Mouse (Mus musculus) neural tube, embryonic 13.5 days (tissue): ENCODE data around the gene Pkn1. TPM values are rescaled to one million over a fixed set of nuclear protein-coding genes. Genes with fewer than 3 reads are reported as not detected.
A peak's percentile ranks its signal among the peaks of the same experiment; 100 is the strongest.

Experiments
- ATAC-seq: fragments of 200-750 bp; cut with Nextera tagmentation; 2 replicates; pipeline ENCODE4 v1.8.0; 2017; ENCODE audit warnings: low read depth, mild to moderate bottlenecking, moderate TSS enrichment, moderate library complexity
- H3K27ac ChIP-seq: fragments of 300-500 bp; sonication (generic); replicated peaks from 2 replicates; pipeline ENCODE4 v1.5.1; 2015; ENCODE audit warnings: moderate library complexity, mild to moderate bottlenecking, inconsistent platforms
- H3K27me3 ChIP-seq: fragments of 300-500 bp; sonication (generic); 2 replicates; pipeline ENCODE4 v1.6.1; 2015; ENCODE audit warnings: mild to moderate bottlenecking, inconsistent platforms
- H3K36me3 ChIP-seq: fragments of 300-500 bp; sonication (generic); 2 replicates; pipeline ENCODE4 v1.6.1; 2015; ENCODE audit warnings: mild to moderate bottlenecking, inconsistent platforms
- H3K4me1 ChIP-seq: fragments of 300-500 bp; sonication (generic); replicated peaks from 2 replicates; pipeline ENCODE4 v1.6.1; 2015; ENCODE audit warnings: inconsistent platforms
- H3K4me2 ChIP-seq: fragments of 300-500 bp; sonication (generic); 2 replicates; pipeline ENCODE4 v1.6.1; 2015; ENCODE audit warnings: inconsistent platforms, mild to moderate bottlenecking, moderate library complexity
- H3K4me3 ChIP-seq: fragments of 300-500 bp; sonication (generic); 2 replicates; pipeline ENCODE4 v1.5.1; 2015; ENCODE audit warnings: mild to moderate bottlenecking, inconsistent platforms
- H3K9ac ChIP-seq: fragments of 300-500 bp; sonication (generic); 2 replicates; pipeline ENCODE4 v1.6.1; 2015; ENCODE audit warnings: moderate library complexity, mild to moderate bottlenecking, inconsistent platforms
- H3K9me3 ChIP-seq: fragments of 300-500 bp; sonication (generic); 2 replicates; pipeline ENCODE4 v1.6.1; 2016; ENCODE audit warnings: inconsistent platforms
- WGBS: fragments of 180-500 bp; shearing (Covaris S2); methylation state at CpG from one replicate; pipeline ENCODE4 v1.1.7; 2015; 5-methylcytosine and 5-hydroxymethylcytosine counted together
- polyA plus RNA-seq: library from polyadenylated mRNA; unstranded; fragments of >200 nt; fragmentation: Nextera tagmentation; extraction: Ambion mirVana; gene quantifications from 2 replicates; pipeline ENCODE4 v1.2.1, GENCODE M21; 2015

Gene Pkn1
- polyA plus RNA-seq, 1 experiment from 2014 or later = 21.3 TPM

GRCm38 (mm10) chr8:83697374-83698220, 1.4 kb downstream of the Pkn1 start:
- H3K9me3 ChIP-seq = no peaks in the 10 kb centered on the region
- H3K9ac ChIP-seq = peak overlapping the region; percentile 95
- H3K4me1 ChIP-seq = peaks cover 35% of the 10 kb centered on the region
- H3K4me2 ChIP-seq = peak overlapping the region; percentile 96
- H3K27me3 ChIP-seq = no peaks in the 10 kb centered on the region
- no peak for ATAC-seq
- peaks cover 2% of the 10 kb centered on the region for H3K36me3 ChIP-seq
- peak overlapping the region; percentile 71; the same call in 1 of the 2 replicates for H3K27ac ChIP-seq
- 66% methylated on average over 19 of the region's 19 CpGs for WGBS
- H3K4me3 ChIP-seq = peak overlapping the region; percentile 92

DNA sequence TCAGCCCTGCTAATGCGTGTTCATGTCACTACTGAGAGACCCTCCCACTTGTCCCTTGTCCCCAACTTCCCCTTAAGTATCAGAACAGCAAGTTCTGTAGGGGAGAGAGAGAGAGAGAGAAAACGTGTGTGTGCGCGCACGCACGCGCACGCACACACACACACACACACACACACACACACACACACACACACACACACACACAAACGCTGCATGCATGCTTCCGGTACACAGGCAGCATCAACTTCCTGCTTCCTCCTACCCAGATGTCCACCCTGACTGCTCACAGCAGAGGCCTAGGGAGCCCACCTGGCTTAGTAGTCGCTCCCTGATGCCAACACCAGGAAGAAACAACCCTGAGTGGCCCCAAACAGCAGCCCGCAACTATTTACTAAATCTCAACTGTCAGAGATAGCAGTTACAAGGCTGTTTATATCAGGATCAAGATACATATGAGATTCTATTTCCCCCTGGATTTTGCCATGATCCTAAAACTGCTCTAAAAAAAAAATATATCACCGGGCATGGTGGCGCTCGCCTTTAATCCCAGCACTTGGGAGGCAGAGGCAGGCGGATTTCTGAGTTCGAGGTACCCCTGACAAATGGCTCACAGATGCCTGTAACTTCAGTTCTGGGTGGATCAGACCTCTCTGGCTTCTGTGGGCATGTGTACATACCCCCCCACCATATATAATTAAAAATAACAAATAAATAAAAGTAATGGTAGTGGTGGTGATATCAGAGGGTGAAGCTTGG, 3.5 kb downstream of the Pkn1 start:
- H3K27me3 ChIP-seq = no peaks in the 10 kb centered on the region
- H3K4me3 ChIP-seq = no peak overlapping the region
- no peaks in the 10 kb centered on the region for H3K9me3 ChIP-seq
- no peak overlapping the region for H3K27ac ChIP-seq
- WGBS = 93% methylated on average over 16 of the region's 17 CpGs
- no peak overlapping the region for H3K4me2 ChIP-seq
- no peak for ATAC-seq
- no peak overlapping the region for H3K9ac ChIP-seq
- H3K4me1 ChIP-seq = peaks cover 35% of the 10 kb centered on the region
- peaks cover 22% of the 10 kb centered on the region for H3K36me3 ChIP-seq

DNA sequence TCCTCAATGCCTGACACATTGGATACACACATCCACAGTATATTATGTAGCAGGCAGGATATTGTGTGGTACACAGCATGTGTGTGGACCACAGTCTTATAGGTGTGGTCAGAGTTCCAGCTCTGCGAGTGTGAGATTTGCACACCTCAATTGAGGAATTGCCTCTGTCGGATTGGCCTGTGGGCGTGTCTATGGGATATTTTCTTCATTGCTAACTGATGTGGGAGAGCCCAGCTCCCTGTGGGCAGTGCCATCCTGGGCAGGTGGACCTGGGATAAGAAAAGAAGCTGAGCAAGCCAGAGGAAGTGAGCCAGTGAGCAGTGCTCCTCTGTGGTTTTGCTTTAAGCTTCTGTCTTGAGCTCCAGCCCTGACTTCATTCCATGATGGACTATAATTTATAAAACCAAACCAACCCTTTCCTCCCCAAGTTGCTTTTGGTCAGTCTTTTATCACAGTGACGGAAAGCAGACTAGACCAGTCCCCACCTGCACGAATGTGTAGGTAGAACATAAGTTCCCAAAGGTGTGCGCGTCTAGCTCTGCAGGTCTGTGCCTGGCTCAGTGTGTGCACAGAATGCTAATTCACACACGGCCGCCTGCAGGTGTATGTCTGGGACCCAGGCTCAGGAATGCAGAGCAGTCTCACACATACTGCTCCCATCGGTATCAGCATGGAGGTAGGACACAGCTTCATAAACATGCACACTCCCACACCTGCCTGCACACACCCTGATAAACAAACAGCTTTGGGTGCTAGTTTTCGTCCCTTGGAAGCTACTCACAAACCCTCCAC, 4.4 kb downstream of the Pkn1 start:
- 88% methylated on average over 11 of the region's 11 CpGs for WGBS
- Histone ChIP-seq H3K36me3 (peaks cover 31% of the 10 kb centered on the region), H3K9me3 (no peaks in the 10 kb centered on the region), H3K27ac (no peak overlapping the region), H3K4me3 (no peak overlapping the region), H3K4me2 (no peak overlapping the region), H3K27me3 (no peaks in the 10 kb centered on the region), H3K4me1 (peaks cover 27% of the 10 kb centered on the region), H3K9ac (no peak overlapping the region)
- ATAC-seq = no peak

DNA sequence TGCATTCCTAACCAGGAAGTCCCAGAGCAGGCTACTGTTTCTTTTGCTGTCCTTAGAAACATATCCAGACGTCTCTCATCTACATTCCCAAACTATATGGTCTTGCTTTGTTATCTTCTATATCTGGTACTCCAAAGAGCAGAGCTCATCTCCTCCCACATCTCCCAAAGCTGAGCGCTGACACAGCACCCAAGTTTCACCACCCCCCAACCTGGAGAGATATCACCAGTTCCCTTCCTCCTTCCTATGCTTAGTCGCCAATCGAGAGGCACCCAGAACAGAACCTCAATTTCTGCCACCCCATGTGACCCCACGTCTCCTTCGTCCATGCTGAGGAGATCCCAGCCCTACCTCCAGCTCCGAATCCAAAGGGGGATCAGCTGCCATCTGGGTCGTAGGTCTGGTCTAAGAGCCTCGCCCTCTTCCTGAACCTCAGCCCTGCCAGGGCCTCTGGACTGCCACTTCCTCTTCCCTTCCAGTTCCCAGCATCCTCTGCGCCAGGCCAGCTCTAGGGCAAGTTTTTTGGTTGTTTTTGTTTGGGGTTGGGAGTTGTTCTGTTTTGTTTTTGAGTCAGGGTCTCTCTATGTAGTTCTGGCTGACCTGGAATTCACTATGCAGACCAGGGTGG, 5.3 kb downstream of the Pkn1 start:
- no peaks in the 10 kb centered on the region for H3K27me3 ChIP-seq
- 84% methylated on average over 10 of the region's 10 CpGs for WGBS
- H3K4me3 ChIP-seq = no peak overlapping the region
- ATAC-seq = no peak
- no peak overlapping the region for H3K27ac ChIP-seq
- no peaks in the 10 kb centered on the region for H3K9me3 ChIP-seq
- H3K36me3 ChIP-seq = peaks cover 33% of the 10 kb centered on the region
- no peak overlapping the region for H3K4me2 ChIP-seq
- peaks cover 23% of the 10 kb centered on the region for H3K4me1 ChIP-seq
- no peak overlapping the region for H3K9ac ChIP-seq

GRCm38 (mm10) chr8:83689264-83689663, 9.7 kb downstream of the Pkn1 start:
- ATAC-seq = no peak

GRCm38 (mm10) chr8:83684517-83684916, 14.5 kb downstream of the Pkn1 start:
- Histone ChIP-seq H3K27me3 (no peaks in the 10 kb centered on the region), H3K4me3 (no peak overlapping the region), H3K9me3 (no peaks in the 10 kb centered on the region), H3K4me2 (no peak overlapping the region), H3K4me1 (no peaks in the 10 kb centered on the region), H3K36me3 (peaks cover 85% of the 10 kb centered on the region), H3K9ac (no peak overlapping the region), H3K27ac (no peak overlapping the region)
- no peak for ATAC-seq
- 94% methylated on average over 9 of the region's 9 CpGs for WGBS

More at GRCm38 (mm10) chr8:83689264-83689663, 9.7 kb downstream of the Pkn1 start:
- H3K27me3 ChIP-seq = no peaks in the 10 kb centered on the region
- no peaks in the 10 kb centered on the region for H3K4me1 ChIP-seq
- H3K36me3 ChIP-seq = peaks cover 70% of the 10 kb centered on the region
- H3K9me3 ChIP-seq = no peaks in the 10 kb centered on the region
- no peak overlapping the region for H3K27ac ChIP-seq
- no peak overlapping the region for H3K4me3 ChIP-seq
- WGBS = 91% methylated on average over 6 of the region's 6 CpGs
- H3K9ac ChIP-seq = no peak overlapping the region
- H3K4me2 ChIP-seq = no peak overlapping the region

GRCm38 (mm10) chr8:83681099-83681498, 17.9 kb downstream of the Pkn1 start:
- H3K27ac ChIP-seq = peak overlapping the region; percentile 46; the same call in 1 of the 2 replicates
- no peaks in the 10 kb centered on the region for H3K9me3 ChIP-seq
- H3K27me3 ChIP-seq = no peaks in the 10 kb centered on the region
- no peaks in the 10 kb centered on the region for H3K4me1 ChIP-seq
- H3K4me2 ChIP-seq = no peak overlapping the region
- no peak overlapping the region for H3K4me3 ChIP-seq
- no peak for ATAC-seq
- WGBS = 35% methylated on average over 6 of the region's 6 CpGs
- H3K36me3 ChIP-seq = peaks cover 95% of the 10 kb centered on the region
- no peak overlapping the region for H3K9ac ChIP-seq

GRCm38 (mm10) chr8:83680603-83681002, 18.4 kb downstream of the Pkn1 start:
- Histone ChIP-seq H3K4me2 (no peak overlapping the region), H3K9me3 (no peaks in the 10 kb centered on the region), H3K36me3 (peaks cover 93% of the 10 kb centered on the region), H3K4me3 (no peak overlapping the region), H3K9ac (no peak overlapping the region), H3K4me1 (no peaks in the 10 kb centered on the region), H3K27me3 (no peaks in the 10 kb centered on the region), H3K27ac (peak overlapping the region; percentile 46; the same call in 1 of the 2 replicates)
- 93% methylated on average over 5 of the region's 5 CpGs for WGBS
- no peak for ATAC-seq

- Histone ChIP-seq H3K4me3 (no peak overlapping the region), H3K36me3 (peaks cover 91% of the 10 kb centered on the region), H3K9me3 (no peaks in the 10 kb centered on the region), H3K27me3 (no peaks in the 10 kb centered on the region), H3K9ac (no peak overlapping the region), H3K27ac (no peak overlapping the region), H3K4me2 (no peak overlapping the region), H3K4me1 (no peaks in the 10 kb centered on the region)
- ATAC-seq = no peak
- 94% methylated on average over 12 of the region's 12 CpGs for WGBS
Measured at GRCm38 (mm10) chr8:83679866-83680265, 19.1 kb downstream of the Pkn1 start.

GRCm38 (mm10) chr8:83674497-83674896, 24.5 kb downstream of the Pkn1 start:
- Histone ChIP-seq H3K9ac (no peak overlapping the region), H3K36me3 (peaks cover 86% of the 10 kb centered on the region), H3K27ac (no peak overlapping the region), H3K4me3 (no peak overlapping the region), H3K4me1 (no peaks in the 10 kb centered on the region), H3K4me2 (no peak overlapping the region), H3K27me3 (no peaks in the 10 kb centered on the region), H3K9me3 (no peaks in the 10 kb centered on the region)
- WGBS = 89% methylated on average over 5 of the region's 5 CpGs
- no peak for ATAC-seq

- Histone ChIP-seq H3K4me1 (peaks cover 10% of the 10 kb centered on the region), H3K36me3 (peaks cover 76% of the 10 kb centered on the region), H3K27me3 (no peaks in the 10 kb centered on the region), H3K27ac (no peak overlapping the region), H3K4me2 (no peak overlapping the region), H3K4me3 (no peak overlapping the region), H3K9me3 (no peaks in the 10 kb centered on the region), H3K9ac (no peak overlapping the region)
- 64% methylated on average over 5 of the region's 5 CpGs for WGBS
- no peak for ATAC-seq
Measured at GRCm38 (mm10) chr8:83672936-83673335, 26.0 kb downstream of the Pkn1 start.
